Mouse (Mus musculus) layer of hippocampus, adult 8-10 months (tissue): Measurements from ENCODE around the gene Pax7. TPM values are rescaled to one million over a fixed set of nuclear protein-coding genes. Genes with fewer than 3 reads are reported as not detected.

Source experiments
- DNase-seq, 2 experiments: peaks; one replicate each; pipeline ENCODE4 v3.0.0; 2022; ENCODE audit warnings: low spot score in 2 of 2
- total RNA-seq, 4 experiments: library from RNA; stranded (reverse); gene quantifications; 2 replicates each; pipeline ENCODE4 v1.2.4; 2022

The Pax7 gene
- under 1 TPM in 1 of 4 experiments, not detected in 3; 0.04 TPM for total RNA-seq

GRCm38 (mm10) chr4:139833036-139833634 lies at the start of gene Pax7:
TSS of gene Pax7 (minus strand) at chr4:139833528.
- no peak for DNase-seq

- no peak for DNase-seq
Measured at GRCm38 (mm10) chr4:139881796-139882195, 48.5 kb upstream of the Pax7 start.

- no peak for DNase-seq
Measured at GRCm38 (mm10) chr4:139879324-139879723, 46.0 kb upstream of the Pax7 start.

GRCm38 (mm10) chr4:139878443-139878842 lies 45.1 kb upstream of the Pax7 start:
- no peak for DNase-seq

GRCm38 (mm10) chr4:139877269-139877668 lies 43.9 kb upstream of the Pax7 start:
- DNase-seq = peak; percentile 47 to 79

GRCm38 (mm10) chr4:139872595-139872994 lies 39.3 kb upstream of the Pax7 start:
- peak in 1 of 2 experiments; percentile 47 for DNase-seq

- DNase-seq = no peak
Measured at GRCm38 (mm10) chr4:139871699-139872098, 38.4 kb upstream of the Pax7 start.

- DNase-seq = no peak
Measured at GRCm38 (mm10) chr4:139863218-139863617, 29.9 kb upstream of the Pax7 start.

- DNase-seq = peak; percentile 34 to 84
Measured at GRCm38 (mm10) chr4:139858635-139859176, 25.4 kb upstream of the Pax7 start.

- DNase-seq = no peak
Measured at GRCm38 (mm10) chr4:139852219-139853035, 19.1 kb upstream of the Pax7 start.

GRCm38 (mm10) chr4:139851387-139851786 lies 18.1 kb upstream of the Pax7 start:
- DNase-seq = no peak

GRCm38 (mm10) chr4:139850547-139851170 lies 17.3 kb upstream of the Pax7 start:
- no peak for DNase-seq

- DNase-seq = no peak
Measured at GRCm38 (mm10) chr4:139843456-139843855, 10.1 kb upstream of the Pax7 start.

- no peak for DNase-seq
Measured at GRCm38 (mm10) chr4:139842919-139843318, 9.6 kb upstream of the Pax7 start.

- no peak for DNase-seq
Measured at GRCm38 (mm10) chr4:139840939-139841500, 7.7 kb upstream of the Pax7 start.

GRCm38 (mm10) chr4:139840442-139840841 lies 7.1 kb upstream of the Pax7 start:
- DNase-seq = no peak

GRCm38 (mm10) chr4:139836681-139837080 lies 3.4 kb upstream of the Pax7 start:
- no peak for DNase-seq

- no peak for DNase-seq
Measured at GRCm38 (mm10) chr4:139836196-139836595, 2.9 kb upstream of the Pax7 start.

GRCm38 (mm10) chr4:139833817-139834401 lies 581 bp upstream of the Pax7 start:
- DNase-seq = no peak

GRCm38 (mm10) chr4:139832281-139833035 lies 870 bp downstream of the Pax7 start:
- no peak for DNase-seq
